Mouse (Mus musculus): Measurements from ENCODE around the gene AI661453. TPM values are rescaled to one million over a fixed set of nuclear protein-coding genes. Genes with fewer than 3 reads are reported as not detected.

The AI661453 gene
- polyA plus RNA-seq, 1 experiment from 2014 or later: 2.4 TPM

- 11% methylated on average over 25 of the region's 25 CpGs for WGBS
- H3K9ac ChIP-seq (ENCODE audit: low read depth, low read length): peak overlapping the region; percentile 49
- peak; percentile 91 for ATAC-seq (ENCODE audit: low read depth)
- no peaks in the 10 kb centered on the region for H3K27me3 ChIP-seq (replicated peaks; ENCODE audit: control insufficient read depth, insufficient read depth, low read length)
- peak overlapping the region; percentile 52 for H3K4me2 ChIP-seq (ENCODE audit: low read depth, low read length)
- peak overlapping the region; percentile 81 for H3K27ac ChIP-seq (replicated peaks; ENCODE audit: low read depth, low read length)
- peaks cover 30% of the 10 kb centered on the region for H3K4me1 ChIP-seq (ENCODE audit: control insufficient read depth, insufficient read depth, low read length)
- peak; percentile 99 for DNase-seq (ENCODE audit: low spot score)
- no peaks in the 10 kb centered on the region for H3K36me3 ChIP-seq (ENCODE audit: control insufficient read depth, insufficient read depth, low read length)
- H3K9me3 ChIP-seq (ENCODE audit: control insufficient read depth, low read length): no peaks in the 10 kb centered on the region
- peak overlapping the region; percentile 23 for H3K4me3 ChIP-seq (ENCODE audit: low read depth, low read length)
These were observed 75.0 kb downstream of the AI661453 start for GRCm38 (mm10) chr17:47511111-47512020.

GRCm38 (mm10) chr17:47512956-47513775 is 76.8 kb downstream of the AI661453 start:
- WGBS: 55% methylated on average over 10 of the region's 10 CpGs
- H3K4me2 ChIP-seq (ENCODE audit: low read depth, low read length): no peak overlapping the region
- peak overlapping the region; percentile 2; the same call in 1 of the 2 replicates for H3K9ac ChIP-seq (ENCODE audit: low read depth, low read length)
- DNase-seq (ENCODE audit: low spot score): peak; percentile 72
- peaks cover 27% of the 10 kb centered on the region for H3K4me1 ChIP-seq (ENCODE audit: control insufficient read depth, insufficient read depth, low read length)
- peak overlapping the region; percentile 12 for H3K27ac ChIP-seq (replicated peaks; ENCODE audit: low read depth, low read length)
- ATAC-seq (ENCODE audit: low read depth): no peak
- H3K36me3 ChIP-seq (ENCODE audit: control insufficient read depth, insufficient read depth, low read length): no peaks in the 10 kb centered on the region
- H3K9me3 ChIP-seq (ENCODE audit: control insufficient read depth, low read length): no peaks in the 10 kb centered on the region
- H3K27me3 ChIP-seq (replicated peaks; ENCODE audit: control insufficient read depth, insufficient read depth, low read length): no peaks in the 10 kb centered on the region
- no peak overlapping the region for H3K4me3 ChIP-seq (ENCODE audit: low read depth, low read length)

- WGBS: 69% methylated on average over 7 of the region's 7 CpGs
- ATAC-seq (ENCODE audit: low read depth): no peak
These were observed 78.9 kb downstream of the AI661453 start for GRCm38 (mm10) chr17:47515180-47515844.

GRCm38 (mm10) chr17:47516232-47516631 is 79.8 kb downstream of the AI661453 start:
- Histone ChIP-seq H3K27me3 (replicated peaks; ENCODE audit: control insufficient read depth, insufficient read depth, low read length) (no peaks in the 10 kb centered on the region), H3K4me1 (ENCODE audit: control insufficient read depth, insufficient read depth, low read length) (peaks cover 33% of the 10 kb centered on the region), H3K9me3 (ENCODE audit: control insufficient read depth, low read length) (no peaks in the 10 kb centered on the region), H3K36me3 (ENCODE audit: control insufficient read depth, insufficient read depth, low read length) (no peaks in the 10 kb centered on the region), H3K4me2 (ENCODE audit: low read depth, low read length) (no peak overlapping the region), H3K27ac (replicated peaks; ENCODE audit: low read depth, low read length) (no peak overlapping the region), H3K9ac (ENCODE audit: low read depth, low read length) (no peak overlapping the region), H3K4me3 (ENCODE audit: low read depth, low read length) (no peak overlapping the region)
- ATAC-seq (ENCODE audit: low read depth): no peak
- 95% methylated on average over 3 of the region's 3 CpGs for WGBS
- DNase-seq (ENCODE audit: low spot score): no peak

More at GRCm38 (mm10) chr17:47515180-47515844, 78.9 kb downstream of the AI661453 start:
- no peaks in the 10 kb centered on the region for H3K27me3 ChIP-seq (replicated peaks; ENCODE audit: control insufficient read depth, insufficient read depth, low read length)
- no peaks in the 10 kb centered on the region for H3K9me3 ChIP-seq (ENCODE audit: control insufficient read depth, low read length)
- no peak overlapping the region for H3K4me3 ChIP-seq (ENCODE audit: low read depth, low read length)
- no peaks in the 10 kb centered on the region for H3K36me3 ChIP-seq (ENCODE audit: control insufficient read depth, insufficient read depth, low read length)
- no peak overlapping the region for H3K4me2 ChIP-seq (ENCODE audit: low read depth, low read length)
- peaks cover 32% of the 10 kb centered on the region for H3K4me1 ChIP-seq (ENCODE audit: control insufficient read depth, insufficient read depth, low read length)
- peak; percentile 17 for DNase-seq (ENCODE audit: low spot score)
- H3K9ac ChIP-seq (ENCODE audit: low read depth, low read length): no peak overlapping the region
- no peak overlapping the region; the same call in 1 of the 2 replicates for H3K27ac ChIP-seq (replicated peaks; ENCODE audit: low read depth, low read length)

- WGBS: 11% methylated on average over 8 of the region's 8 CpGs
- H3K4me2 ChIP-seq (ENCODE audit: low read depth, low read length): peak overlapping the region; percentile 40
- DNase-seq (ENCODE audit: low spot score) (peak; percentile 92), ATAC-seq (ENCODE audit: low read depth) (peak; percentile 63)
- no peaks in the 10 kb centered on the region for H3K27me3 ChIP-seq (replicated peaks; ENCODE audit: control insufficient read depth, insufficient read depth, low read length)
- H3K4me1 ChIP-seq (ENCODE audit: control insufficient read depth, insufficient read depth, low read length): peaks cover 44% of the 10 kb centered on the region
- H3K9ac ChIP-seq (ENCODE audit: low read depth, low read length): peak overlapping the region; percentile 44; the same call in 1 of the 2 replicates
- H3K9me3 ChIP-seq (ENCODE audit: control insufficient read depth, low read length): no peaks in the 10 kb centered on the region
- peak overlapping the region; percentile 95 for H3K27ac ChIP-seq (replicated peaks; ENCODE audit: low read depth, low read length)
- no peak overlapping the region for H3K4me3 ChIP-seq (ENCODE audit: low read depth, low read length)
- no peaks in the 10 kb centered on the region for H3K36me3 ChIP-seq (ENCODE audit: control insufficient read depth, insufficient read depth, low read length)
These were observed 81.8 kb downstream of the AI661453 start for GRCm38 (mm10) chr17:47518205-47518604.

Other genes with a start within 250 kb of the AI661453 start
- gene Mrps10, start 67.7 kb upstream of the AI661453 start, polyA plus RNA-seq (2014; fragmentation: Nextera tagmentation; extraction: Ambion mirVana): 72.9 and 74.0 TPM in 2 replicates
- 0.37 and 0.50 TPM in 2 replicates for gene Guca1b, start 51.2 kb upstream of the AI661453 start, polyA plus RNA-seq (2014; fragmentation: Nextera tagmentation; extraction: Ambion mirVana)
- gene Guca1a, start 36.0 kb upstream of the AI661453 start, polyA plus RNA-seq (2014; fragmentation: Nextera tagmentation; extraction: Ambion mirVana): 5.7 and 6.5 TPM in 2 replicates
- gene 1700001C19Rik, start 761 bp downstream of the AI661453 start, polyA plus RNA-seq (2014; fragmentation: Nextera tagmentation; extraction: Ambion mirVana): 0.13 and 0.49 TPM in 2 replicates
- 19.5 and 24.3 TPM in 2 replicates for gene Taf8, start 65.7 kb downstream of the AI661453 start, polyA plus RNA-seq (2014; fragmentation: Nextera tagmentation; extraction: Ambion mirVana)
- gene Ccnd3, start 68.4 kb downstream of the AI661453 start, polyA plus RNA-seq (2014; fragmentation: Nextera tagmentation; extraction: Ambion mirVana): 519 TPM in 2 replicates
- 21.3 and 22.4 TPM in 2 replicates for gene Bysl, start 174.9 kb downstream of the AI661453 start, polyA plus RNA-seq (2014; fragmentation: Nextera tagmentation; extraction: Ambion mirVana)
- gene Med20, start 175.0 kb downstream of the AI661453 start, polyA plus RNA-seq (2014; fragmentation: Nextera tagmentation; extraction: Ambion mirVana): 47.7 and 50.2 TPM in 2 replicates
- 1.4 and 1.9 TPM in 2 replicates for gene Gm20517, start 175.0 kb downstream of the AI661453 start, polyA plus RNA-seq (2014; fragmentation: Nextera tagmentation; extraction: Ambion mirVana)
- gene Usp49, start 194.1 kb downstream of the AI661453 start, polyA plus RNA-seq (2014; fragmentation: Nextera tagmentation; extraction: Ambion mirVana): 3.8 and 4.1 TPM in 2 replicates